Mouse (Mus musculus) retina, postnatal 1 day (tissue): ENCODE results near the gene Bst2.

Source experiments
- DNase-seq: peaks from one replicate; pipeline ENCODE4 v3.0.0-alpha.2; 2012

Bst2 gene

DNA sequence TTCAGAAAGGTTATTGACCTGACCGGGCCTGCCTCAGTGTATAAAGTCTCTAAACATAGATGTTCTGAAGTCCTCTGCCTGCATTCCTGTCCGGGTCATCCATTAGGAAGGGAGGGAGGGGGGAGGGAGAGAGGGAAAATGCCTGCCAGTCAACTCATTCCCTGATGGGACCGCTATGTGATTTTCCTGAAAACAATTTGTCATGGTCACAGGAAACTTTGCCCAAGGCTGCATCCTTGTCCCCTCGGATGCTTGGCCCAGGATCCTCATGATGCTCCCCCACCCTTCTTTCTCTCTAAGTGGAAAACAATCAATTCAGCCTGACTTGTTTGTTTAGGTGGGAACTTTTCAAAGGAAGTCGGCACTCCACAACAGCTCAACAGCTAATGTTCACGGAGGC is 20.5 kb downstream of the Bst2 start:
- no peak for DNase-seq

DNA sequence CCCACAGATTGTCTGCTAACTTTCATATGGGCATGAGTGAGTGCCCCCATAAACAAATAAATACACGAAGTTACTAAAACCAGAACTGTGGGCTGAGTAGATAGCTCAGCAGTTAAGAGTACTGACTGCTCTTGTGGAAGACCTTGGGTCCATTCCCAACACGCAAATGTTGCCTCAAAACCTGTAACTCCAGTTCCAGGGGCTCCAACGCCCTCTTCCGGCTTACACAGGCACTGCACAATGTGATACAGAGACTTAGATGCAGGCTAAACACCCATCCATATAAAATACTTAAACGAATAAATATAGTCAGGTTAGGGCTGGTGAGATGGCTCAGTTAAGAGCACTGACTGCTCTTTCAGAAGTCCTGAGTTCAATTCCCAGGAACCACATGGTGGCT is 22.2 kb downstream of the Bst2 start:
- DNase-seq = no peak

DNA sequence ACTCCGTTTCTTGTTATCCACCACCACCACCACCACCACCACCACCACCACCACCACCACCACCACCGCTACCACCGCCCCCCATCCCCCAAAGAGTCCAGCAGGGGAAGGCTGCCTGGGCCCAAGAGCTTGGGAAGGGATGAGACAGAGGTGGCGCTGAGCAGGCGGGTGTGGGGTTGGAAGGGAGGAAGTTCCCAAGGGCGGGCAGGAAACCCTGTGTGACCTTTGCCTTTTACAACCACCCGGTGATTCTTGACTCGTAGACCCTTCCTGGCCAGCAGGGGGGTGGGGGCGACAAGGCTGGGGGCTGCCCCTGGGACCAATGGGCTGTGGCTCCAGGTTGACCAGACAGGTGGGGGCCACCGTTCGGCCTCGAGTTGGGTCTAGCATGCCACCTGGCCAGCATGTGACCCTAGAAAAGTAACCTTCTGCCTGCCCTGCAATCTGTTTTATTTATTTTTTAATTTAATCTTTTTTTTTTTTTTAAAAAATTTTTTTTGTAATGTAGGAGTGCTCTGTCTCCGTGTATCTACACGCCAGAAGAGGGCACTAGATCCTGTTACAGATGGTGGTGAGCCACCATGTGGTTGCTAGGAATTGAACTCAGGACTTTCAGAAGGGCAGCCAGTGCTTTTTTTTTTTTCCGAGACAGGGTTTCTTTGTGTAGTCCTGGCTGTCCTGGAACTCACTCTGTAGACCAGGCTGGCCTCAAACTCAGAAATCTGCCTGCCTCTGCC is 24.1 kb downstream of the Bst2 start:
- no peak for DNase-seq

DNA sequence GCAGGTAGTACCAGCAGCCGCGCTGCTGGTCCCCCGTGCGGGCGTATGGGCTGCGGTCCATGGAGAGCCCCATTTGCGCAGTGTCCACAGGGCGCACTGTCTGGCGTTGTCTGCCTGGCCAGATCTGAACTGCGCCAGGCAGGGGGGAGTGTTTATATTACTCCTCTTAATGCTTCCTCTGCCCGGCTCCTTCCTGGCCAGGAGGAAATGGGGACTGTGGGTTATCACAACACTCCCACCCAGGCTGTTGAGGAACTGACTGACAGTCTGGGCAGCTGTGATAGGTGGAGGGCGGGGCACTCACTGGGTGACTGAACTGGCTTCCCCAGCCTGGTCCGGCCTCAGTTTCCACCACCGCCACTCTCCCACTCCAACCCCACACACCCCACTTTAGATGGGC is 25.6 kb downstream of the Bst2 start, which contains the start of gene Plvap:
Gene Plvap, minus strand, starts transcription at position 109 of the 400 bp plus-strand sequence.
- DNase-seq = no peak

DNA sequence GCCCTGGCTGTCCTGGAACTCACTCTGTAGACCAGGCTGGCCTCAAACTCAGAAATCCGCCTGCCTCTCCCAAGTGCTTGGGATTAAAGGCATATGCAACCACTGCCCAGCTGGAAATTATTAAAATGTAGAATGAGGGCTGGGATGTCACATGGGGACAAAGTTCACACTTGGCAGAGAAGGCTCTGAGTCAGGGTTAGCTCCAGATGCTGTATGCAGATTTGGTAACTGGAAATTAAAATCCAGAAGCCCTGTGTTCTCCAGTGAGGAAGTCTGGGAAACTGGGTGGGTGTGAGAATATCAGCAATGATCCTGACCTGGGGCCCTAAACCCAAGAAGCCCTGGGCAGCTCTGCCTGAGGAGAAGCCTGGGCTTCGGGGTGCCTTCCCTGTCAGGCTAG is 27.9 kb downstream of the Bst2 start:
- no peak for DNase-seq

GRCm38 (mm10) chr8:71507589-71508104 is 29.6 kb downstream of the Bst2 start:
- DNase-seq = peak; percentile 89

DNA sequence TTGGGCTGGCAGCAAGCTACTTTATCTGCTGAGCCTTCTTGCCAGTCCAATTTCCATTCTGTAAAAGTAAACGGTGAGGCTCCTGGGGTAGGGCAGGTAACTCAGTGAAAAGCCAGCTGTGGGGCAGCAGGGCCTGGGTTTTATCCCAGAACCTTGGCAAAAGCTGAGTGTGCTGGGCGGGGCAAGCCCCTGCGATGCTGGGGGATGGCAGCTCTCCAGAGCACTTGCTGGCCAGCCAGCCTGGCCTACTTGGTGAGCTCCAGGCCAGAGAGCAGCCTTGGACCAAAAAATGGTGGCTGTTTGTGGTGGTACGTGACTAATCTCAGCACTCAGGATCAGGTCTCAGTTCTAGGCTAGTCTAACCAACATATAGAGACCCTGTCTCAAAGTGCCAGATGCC is 31.3 kb downstream of the Bst2 start:
- no peak for DNase-seq

DNA sequence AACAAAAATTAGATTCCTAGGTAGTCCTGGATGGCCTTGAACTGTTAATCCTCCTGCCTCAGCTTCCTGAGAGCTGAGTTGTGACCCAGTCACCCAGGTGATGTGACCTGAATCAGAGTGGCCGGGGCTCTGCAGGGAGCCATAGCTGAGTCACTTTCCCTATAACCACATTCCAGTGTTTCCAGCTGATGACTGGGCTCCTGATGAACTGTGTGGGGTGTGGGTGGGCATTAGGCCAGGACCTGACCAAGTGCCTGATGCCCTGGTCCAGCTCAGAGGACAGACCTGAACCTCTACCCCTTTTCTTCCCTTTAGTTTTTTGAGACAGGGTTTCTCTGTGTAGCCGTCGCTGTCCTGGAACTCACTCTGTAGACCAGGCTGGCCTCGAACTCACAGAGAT is 31.9 kb downstream of the Bst2 start:
- DNase-seq = no peak

DNA sequence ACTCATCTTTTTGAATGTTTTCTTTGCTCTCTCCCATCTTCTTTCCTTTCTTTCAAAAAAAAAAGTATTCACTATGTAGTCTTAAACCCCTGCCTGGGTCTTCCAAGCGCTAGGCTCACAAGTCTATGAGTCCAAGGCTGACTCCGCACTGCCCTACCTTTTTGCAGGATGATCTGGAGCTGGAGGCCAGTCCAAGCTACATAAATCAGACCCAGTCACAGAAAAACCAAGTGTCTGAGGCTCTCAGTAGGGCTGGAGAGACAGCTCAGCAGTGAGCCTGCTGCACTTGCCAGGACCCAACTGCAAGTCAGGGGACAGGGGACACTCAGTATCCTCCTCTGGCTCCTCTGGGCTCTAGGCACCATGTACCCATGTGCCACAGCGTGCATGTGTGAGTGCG is 32.9 kb downstream of the Bst2 start:
- no peak for DNase-seq

DNA sequence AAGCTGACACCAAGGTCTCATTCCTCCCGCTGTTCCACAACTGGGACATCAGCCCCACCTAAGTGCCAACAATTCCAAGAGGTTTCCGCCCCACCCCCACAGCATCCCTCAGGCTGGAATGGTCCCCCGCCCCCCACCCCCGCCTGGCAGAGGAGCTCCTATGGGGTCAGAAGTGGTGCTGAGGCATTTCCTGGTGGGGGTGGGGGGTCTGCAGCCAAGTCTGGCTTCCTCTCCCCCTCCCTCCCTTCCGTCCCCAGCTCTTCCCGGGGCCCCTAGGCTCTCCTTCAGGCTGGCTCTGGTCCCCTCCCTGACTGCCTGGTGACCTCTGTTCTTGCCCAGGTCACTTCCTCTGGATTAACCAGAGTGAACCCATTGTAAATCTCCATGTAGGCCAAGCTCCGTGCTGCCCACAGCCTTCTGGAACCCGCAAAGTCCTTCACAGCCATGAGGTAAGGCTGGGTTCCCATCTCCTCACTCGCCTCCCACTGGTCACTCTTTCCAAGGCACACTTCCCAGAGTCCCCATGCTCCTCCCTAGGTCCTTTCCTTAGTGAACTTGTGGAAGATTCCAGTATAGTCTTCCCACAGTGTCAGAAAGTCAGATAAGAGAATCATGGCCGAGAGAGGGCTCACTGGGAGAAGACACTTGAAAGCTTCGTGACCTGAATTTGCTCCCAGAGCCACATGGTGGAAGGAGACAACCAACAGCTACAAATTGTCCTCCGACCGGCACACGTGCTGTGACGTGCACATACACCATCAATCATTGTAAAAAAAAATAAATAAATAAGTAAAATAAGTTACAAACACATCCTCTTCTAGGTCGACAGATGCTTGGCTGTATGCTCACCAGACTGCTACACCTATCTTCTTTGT is 38.2 kb downstream of the Bst2 start:
- DNase-seq = peak; percentile 19

- DNase-seq = no peak
These were observed 39.3 kb downstream of the Bst2 start for GRCm38 (mm10) chr8:71497881-71498501.

- no peak for DNase-seq
These were observed 40.1 kb downstream of the Bst2 start for GRCm38 (mm10) chr8:71497077-71497645.

DNA sequence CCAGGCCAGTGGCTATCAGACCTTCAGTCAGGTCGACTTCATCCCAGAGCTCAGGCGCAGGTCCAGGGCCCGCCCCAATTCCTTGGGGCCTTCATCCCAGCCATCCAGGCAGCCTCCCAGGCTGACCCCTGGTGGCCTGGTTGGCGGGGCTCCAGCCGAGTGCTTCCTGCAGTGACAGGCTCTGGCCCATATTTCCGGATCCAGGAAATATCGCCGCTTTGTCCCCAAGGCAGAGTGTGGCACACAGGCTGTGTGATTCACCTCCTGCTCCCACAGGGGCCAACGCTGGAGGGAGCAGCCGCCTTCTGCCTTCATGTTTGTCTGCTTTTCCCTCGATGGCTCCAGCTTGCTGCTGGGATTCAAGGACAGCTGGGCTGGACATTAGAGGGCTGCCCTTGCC is 40.8 kb downstream of the Bst2 start:
- DNase-seq = peak; percentile 60

- no peak for DNase-seq
These were observed 41.4 kb downstream of the Bst2 start for GRCm38 (mm10) chr8:71495811-71496210.

DNA sequence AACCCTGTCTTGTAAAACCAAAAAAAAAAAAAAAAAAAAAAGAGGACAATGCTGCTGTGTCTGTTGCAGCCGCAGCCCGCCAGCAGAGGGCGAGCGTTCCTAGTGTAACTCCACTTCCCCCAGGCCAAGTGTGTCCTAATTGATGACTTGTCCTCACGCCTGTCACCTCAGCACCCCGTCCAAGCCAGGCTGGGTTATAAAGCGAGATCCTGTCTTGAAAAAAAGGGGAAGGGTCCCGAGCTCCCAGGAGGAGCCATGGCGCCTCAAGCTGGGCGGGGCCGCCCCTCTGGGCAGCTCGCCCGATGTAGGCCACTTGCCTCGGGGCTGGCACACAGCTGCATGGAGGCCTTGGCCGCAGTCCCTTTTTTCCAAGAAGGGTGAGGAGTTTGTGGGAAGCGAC is 42.2 kb downstream of the Bst2 start:
- DNase-seq = peak; percentile 88

GRCm38 (mm10) chr8:71488454-71488853 is 48.8 kb downstream of the Bst2 start:
- DNase-seq = peak; percentile 98

GRCm38 (mm10) chr8:71487691-71488445 is 49.4 kb downstream of the Bst2 start, which contains the start of gene Gtpbp3:
TSS of gene Gtpbp3 (plus strand) at chr8:71488103.
- DNase-seq = peak; percentile 89

DNA sequence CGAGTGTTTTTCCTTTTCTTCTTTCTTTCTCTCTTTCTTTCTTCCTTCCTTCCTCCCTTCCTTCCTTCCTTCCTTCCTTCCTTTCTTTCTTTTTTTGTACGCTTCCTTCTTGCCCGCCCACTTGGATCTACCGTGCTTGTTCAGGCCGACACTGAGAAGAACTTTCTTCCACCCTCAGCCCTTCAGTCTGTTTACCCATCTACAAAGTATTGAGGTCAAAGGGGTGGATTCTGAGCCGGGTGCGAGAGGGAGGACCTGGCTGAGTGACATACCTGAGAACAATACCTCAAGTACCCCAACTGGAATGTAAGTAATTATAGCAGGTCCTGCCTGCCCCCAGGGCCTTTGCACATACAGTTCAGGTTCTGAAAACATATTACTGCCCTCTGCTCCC is 51.1 kb downstream of the Bst2 start:
- DNase-seq = no peak

GRCm38 (mm10) chr8:71485142-71486135 is 51.8 kb downstream of the Bst2 start, which contains the start of gene Ano8:
TSS of gene Ano8 (minus strand) at chr8:71485963.
- peak; percentile 97 for DNase-seq

DNA sequence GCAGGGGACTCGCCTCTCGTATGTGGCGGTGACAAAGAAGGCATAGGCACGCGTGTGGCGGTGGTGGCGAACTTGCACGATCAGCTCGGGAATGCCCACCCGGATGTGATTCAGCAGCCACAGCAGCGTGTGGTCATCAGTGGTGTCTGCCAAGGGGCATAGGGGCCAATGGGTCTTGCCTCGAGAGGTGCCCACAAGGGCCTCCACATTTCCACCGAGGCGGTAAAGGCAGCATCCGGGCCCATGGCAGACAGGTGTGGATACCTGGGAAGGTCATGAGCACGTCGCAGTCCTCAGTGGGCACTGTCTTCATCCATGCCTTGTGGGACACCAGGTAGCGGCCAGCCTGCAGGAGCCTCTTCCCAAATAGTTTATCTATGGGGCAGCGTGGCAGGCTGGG is 52.5 kb downstream of the Bst2 start:
- no peak for DNase-seq
